Mouse (Mus musculus) heart, embryonic 16.5 days (tissue): ENCODE results near the gene Metap2. TPM values are rescaled to one million over a fixed set of nuclear protein-coding genes. Genes with fewer than 3 reads are reported as not detected.
A peak's percentile ranks its signal among the peaks of the same experiment; 100 is the strongest.

Experiments used
- ATAC-seq: fragments of 200-750 bp; cut with Nextera tagmentation; replicated peaks from 2 replicates; pipeline ENCODE4 v1.8.0; 2017; ENCODE audit warnings: moderate number of reproducible peaks; ENCODE audit not compliant: insufficient read depth, low FRiP score; ENCODE audit errors: extremely low read depth
- H3K27ac ChIP-seq: fragments of 300-500 bp; sonication (generic); 2 replicates; pipeline ENCODE4 v1.5.1; 2014; ENCODE audit warnings: mild to moderate bottlenecking, low read length, control low read depth, moderate library complexity
- H3K27me3 ChIP-seq: fragments of 300-500 bp; sonication (generic); 2 replicates; pipeline ENCODE4 v1.6.1; 2014; ENCODE audit warnings: low read length, mixed read lengths; ENCODE audit not compliant: control insufficient read depth, insufficient read depth
- H3K36me3 ChIP-seq: fragments of 300-500 bp; sonication (generic); 2 replicates; pipeline ENCODE4 v1.6.1; 2014; ENCODE audit not compliant: control insufficient read depth, insufficient read depth
- H3K4me1 ChIP-seq: fragments of 300-500 bp; sonication (generic); 2 replicates; pipeline ENCODE4 v1.6.1; 2014; ENCODE audit warnings: low read length, mixed read lengths; ENCODE audit not compliant: control insufficient read depth, insufficient read depth
- H3K4me2 ChIP-seq: fragments of 300-500 bp; sonication (generic); 2 replicates; pipeline ENCODE4 v1.6.1; 2014; ENCODE audit warnings: low read depth, mild to moderate bottlenecking, control low read depth, low read length
- H3K4me3 ChIP-seq: fragments of 300-500 bp; sonication (generic); 2 replicates; pipeline ENCODE4 v1.5.1; 2014; ENCODE audit warnings: mild to moderate bottlenecking, control low read depth, low read length
- H3K9ac ChIP-seq: fragments of 300-500 bp; sonication (generic); 2 replicates; pipeline ENCODE4 v1.6.1; 2014; ENCODE audit warnings: low read length, control low read depth
- H3K9me3 ChIP-seq: fragments of 300-500 bp; sonication (generic); replicated peaks from 2 replicates; pipeline ENCODE4 v1.6.1; 2016; ENCODE audit warnings: low read length; ENCODE audit not compliant: control insufficient read depth
- WGBS: fragments of 180-500 bp; shearing (Covaris S2); extraction: QIAGEN DNeasy Blood & Tissue Kit; methylation state at CpG from one replicate; pipeline ENCODE4 v1.1.7; 2014; 5-methylcytosine and 5-hydroxymethylcytosine counted together
- polyA plus RNA-seq: library from polyadenylated mRNA; unstranded; fragments of >200 nt; fragmentation: Nextera tagmentation; extraction: Ambion mirVana; gene quantifications from 2 replicates; pipeline ENCODE4 v1.2.1, GENCODE M21; 2015

The Metap2 gene
- polyA plus RNA-seq, 1 experiment from 2014 or later, result 149 TPM

DNA sequence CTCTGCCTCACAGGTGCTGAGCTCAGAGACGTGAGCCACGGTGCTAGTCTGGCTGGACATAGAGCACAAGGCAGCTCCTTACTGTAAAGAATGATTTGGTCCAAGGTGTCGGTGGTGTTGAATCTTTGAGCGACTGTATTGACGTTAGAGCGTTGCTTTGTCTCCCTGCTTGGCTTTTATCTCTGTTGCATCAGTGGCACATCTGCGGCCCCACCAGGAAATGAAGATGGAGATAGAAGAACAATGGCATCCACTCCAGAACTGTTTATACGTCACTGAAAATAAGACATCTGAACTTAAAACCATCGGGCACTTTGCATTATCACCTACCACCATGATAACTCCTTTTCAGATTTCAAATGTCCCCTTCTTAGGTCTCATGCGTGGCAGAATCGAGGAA, 3.0 kb upstream of the Metap2 start:
- Histone ChIP-seq H3K9ac (no peak overlapping the region), H3K4me3 (no peak overlapping the region), H3K9me3 (no peaks in the 10 kb centered on the region), H3K36me3 (no peaks in the 10 kb centered on the region), H3K4me1 (no peaks in the 10 kb centered on the region), H3K27me3 (no peaks in the 10 kb centered on the region), H3K27ac (no peak overlapping the region), H3K4me2 (no peak overlapping the region)
- WGBS, result 73% methylated on average over 11 of the region's 11 CpGs
- ATAC-seq, result no peak

DNA sequence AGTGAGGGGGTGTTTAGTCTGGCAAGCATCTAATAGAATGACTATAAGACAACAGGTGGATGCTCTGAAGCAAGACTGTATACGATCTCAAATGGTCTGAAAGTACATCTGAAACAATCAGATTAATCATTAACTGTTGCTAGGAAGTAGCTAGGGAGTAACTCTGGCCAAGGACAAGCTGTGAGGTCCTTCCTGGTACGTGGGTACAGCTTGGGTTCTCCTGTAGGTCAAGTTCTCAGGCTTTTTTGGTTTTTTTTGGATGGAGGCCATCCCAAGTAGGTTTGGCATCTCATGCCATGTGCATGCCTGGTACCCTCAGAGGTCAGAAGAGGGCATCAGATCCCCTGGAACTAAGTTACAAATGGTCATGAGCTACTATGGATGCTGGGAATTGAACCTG, 2.4 kb upstream of the Metap2 start:
- Histone ChIP-seq H3K4me3 (no peak overlapping the region), H3K27me3 (no peaks in the 10 kb centered on the region), H3K27ac (no peak overlapping the region), H3K36me3 (no peaks in the 10 kb centered on the region), H3K4me2 (no peak overlapping the region), H3K9me3 (no peaks in the 10 kb centered on the region), H3K4me1 (no peaks in the 10 kb centered on the region), H3K9ac (no peak overlapping the region)
- WGBS, result 63% methylated on average over 2 of the region's 2 CpGs
- no peak for ATAC-seq

DNA sequence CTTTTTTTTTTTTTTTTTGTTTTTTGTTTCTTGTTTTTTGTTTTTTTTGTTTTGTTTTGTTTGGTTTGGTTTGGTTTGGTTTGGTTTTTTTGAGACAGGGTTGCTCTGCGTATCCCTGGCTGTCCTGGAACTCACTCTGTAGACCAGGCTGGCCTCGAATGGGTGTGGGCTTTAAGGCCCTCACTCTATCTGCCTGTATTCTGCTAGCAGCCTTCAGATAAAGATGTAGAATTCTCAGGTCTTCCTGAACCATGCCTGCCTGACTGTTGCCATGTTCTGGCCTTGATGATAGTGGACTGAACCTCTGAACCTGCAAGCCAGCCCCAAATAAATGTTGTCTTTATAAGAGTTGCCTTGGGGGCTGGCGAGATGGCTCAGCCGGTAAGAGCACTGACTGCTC, 4.3 kb downstream of the Metap2 start:
- Histone ChIP-seq H3K4me2 (no peak overlapping the region), H3K4me3 (no peak overlapping the region), H3K36me3 (no peaks in the 10 kb centered on the region), H3K9ac (no peak overlapping the region), H3K9me3 (no peaks in the 10 kb centered on the region), H3K27ac (no peak overlapping the region), H3K4me1 (peaks cover 11% of the 10 kb centered on the region), H3K27me3 (no peaks in the 10 kb centered on the region)
- no peak for ATAC-seq
- WGBS, result 95% methylated on average over 4 of the region's 4 CpGs

DNA sequence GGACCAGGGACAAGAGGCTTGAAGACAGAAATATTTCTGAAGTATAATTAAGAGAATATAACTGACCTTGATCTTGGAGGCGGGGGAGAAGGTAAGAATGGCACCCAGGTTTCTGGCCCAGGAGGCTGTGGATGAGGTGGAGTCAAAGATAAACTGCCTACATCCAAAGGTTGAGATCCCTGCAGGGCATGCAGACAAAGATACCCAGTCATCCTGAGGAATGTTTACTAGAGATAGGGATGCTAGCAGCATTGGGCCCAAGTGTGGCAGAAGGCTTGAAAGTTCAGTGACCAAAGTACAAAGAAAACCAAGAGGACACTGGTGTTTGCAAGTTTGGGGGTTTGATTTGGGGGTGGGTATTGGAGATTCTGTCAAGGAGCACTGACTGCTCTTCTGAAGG, 5.9 kb downstream of the Metap2 start:
- H3K36me3 ChIP-seq, result peaks cover 4% of the 10 kb centered on the region
- H3K27me3 ChIP-seq, result no peaks in the 10 kb centered on the region
- H3K4me3 ChIP-seq, result no peak overlapping the region
- H3K9ac ChIP-seq, result no peak overlapping the region
- no peak overlapping the region for H3K4me2 ChIP-seq
- H3K4me1 ChIP-seq, result peaks cover 11% of the 10 kb centered on the region
- ATAC-seq, result no peak
- no peaks in the 10 kb centered on the region for H3K9me3 ChIP-seq
- H3K27ac ChIP-seq, result no peak overlapping the region
- WGBS, result 96% methylated on average over 1 of the region's 1 CpGs

DNA sequence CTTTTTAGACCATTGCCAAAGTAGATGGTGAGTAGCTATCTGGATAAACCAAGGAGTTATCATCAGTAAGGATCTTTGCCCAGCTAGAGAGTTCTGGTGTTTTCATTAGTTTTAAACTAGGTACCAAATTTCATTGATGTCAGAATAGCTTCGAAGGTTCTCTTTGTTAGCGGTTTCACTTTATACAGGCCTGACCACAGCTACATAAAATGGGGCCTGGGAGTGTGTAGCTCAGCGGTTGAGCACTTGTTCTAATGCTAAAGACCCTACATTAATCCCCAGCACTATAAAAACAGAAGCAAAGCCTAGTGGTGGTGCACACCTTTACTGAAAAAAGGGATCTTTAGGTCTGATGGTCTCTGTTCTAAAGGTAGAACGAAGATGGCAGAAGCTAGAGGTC, 6.3 kb downstream of the Metap2 start:
- ATAC-seq, result no peak
- no peak overlapping the region for H3K27ac ChIP-seq
- peaks cover 11% of the 10 kb centered on the region for H3K4me1 ChIP-seq
- 68% methylated on average over 4 of the region's 4 CpGs for WGBS
- peak overlapping the region; percentile 82 for H3K4me2 ChIP-seq
- peak overlapping the region; percentile 80 for H3K9ac ChIP-seq
- peaks cover 7% of the 10 kb centered on the region for H3K36me3 ChIP-seq
- peak overlapping the region; percentile 70 for H3K4me3 ChIP-seq
- no peaks in the 10 kb centered on the region for H3K9me3 ChIP-seq
- no peaks in the 10 kb centered on the region for H3K27me3 ChIP-seq

DNA sequence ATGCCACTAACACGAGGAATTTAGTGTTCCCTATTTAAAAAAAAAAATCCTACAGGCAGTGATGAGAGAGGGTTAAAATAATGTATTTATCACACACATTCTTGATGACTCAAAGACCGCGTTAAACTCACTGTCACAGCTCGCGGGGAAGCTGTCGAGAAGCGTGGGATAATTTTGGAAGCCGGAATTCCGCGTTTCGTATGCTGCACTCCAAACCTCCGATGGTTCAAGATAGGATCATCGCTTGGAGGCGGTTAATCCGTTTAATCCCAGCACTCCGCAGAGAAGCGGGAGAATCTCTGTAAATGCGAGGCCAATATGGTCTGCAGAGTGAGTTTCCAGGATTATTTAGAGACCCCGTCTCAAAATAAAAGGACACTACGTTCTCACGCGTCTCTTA, 6.9 kb downstream of the Metap2 start:
- under 1% methylated on average over 22 of the region's 22 CpGs for WGBS
- ATAC-seq, result peak; percentile 30

DNA sequence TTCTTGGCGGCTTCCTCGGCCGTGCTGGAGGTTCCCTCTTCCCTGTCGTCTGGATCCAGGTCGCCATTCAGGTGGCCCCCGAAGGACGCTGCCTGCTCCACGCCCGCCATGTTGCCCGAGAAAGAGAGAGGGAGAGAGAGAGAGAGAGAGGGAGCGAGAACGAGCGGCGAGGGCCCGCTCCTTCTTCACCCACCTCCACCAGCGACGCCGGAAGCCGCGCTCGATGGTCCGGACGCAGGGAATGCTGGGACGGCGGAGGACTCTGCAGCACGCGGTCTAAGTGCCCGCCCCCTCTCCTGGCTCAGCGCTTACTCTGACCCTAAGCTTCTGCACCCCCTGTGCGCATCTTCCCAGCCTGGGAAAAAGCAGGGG, 7.3 kb downstream of the Metap2 start:
- Histone ChIP-seq H3K9me3 (no peaks in the 10 kb centered on the region), H3K27me3 (no peaks in the 10 kb centered on the region), H3K9ac (peak overlapping the region; percentile 80), H3K4me1 (peaks cover 11% of the 10 kb centered on the region), H3K27ac (peak overlapping the region; percentile 93), H3K36me3 (peaks cover 13% of the 10 kb centered on the region), H3K4me2 (peak overlapping the region; percentile 82), H3K4me3 (peak overlapping the region; percentile 70)
- 0% methylated on average over 23 of the region's 30 CpGs for WGBS
- ATAC-seq, result peak; percentile 98

More for the DNA sequence above, 6.9 kb downstream of the Metap2 start:
- no peaks in the 10 kb centered on the region for H3K27me3 ChIP-seq
- peak overlapping the region; percentile 93 for H3K27ac ChIP-seq
- H3K9ac ChIP-seq, result peak overlapping the region; percentile 80
- H3K9me3 ChIP-seq, result no peaks in the 10 kb centered on the region
- H3K4me3 ChIP-seq, result peak overlapping the region; percentile 70
- H3K4me1 ChIP-seq, result peaks cover 11% of the 10 kb centered on the region
- H3K4me2 ChIP-seq, result peak overlapping the region; percentile 82
- peaks cover 11% of the 10 kb centered on the region for H3K36me3 ChIP-seq

DNA sequence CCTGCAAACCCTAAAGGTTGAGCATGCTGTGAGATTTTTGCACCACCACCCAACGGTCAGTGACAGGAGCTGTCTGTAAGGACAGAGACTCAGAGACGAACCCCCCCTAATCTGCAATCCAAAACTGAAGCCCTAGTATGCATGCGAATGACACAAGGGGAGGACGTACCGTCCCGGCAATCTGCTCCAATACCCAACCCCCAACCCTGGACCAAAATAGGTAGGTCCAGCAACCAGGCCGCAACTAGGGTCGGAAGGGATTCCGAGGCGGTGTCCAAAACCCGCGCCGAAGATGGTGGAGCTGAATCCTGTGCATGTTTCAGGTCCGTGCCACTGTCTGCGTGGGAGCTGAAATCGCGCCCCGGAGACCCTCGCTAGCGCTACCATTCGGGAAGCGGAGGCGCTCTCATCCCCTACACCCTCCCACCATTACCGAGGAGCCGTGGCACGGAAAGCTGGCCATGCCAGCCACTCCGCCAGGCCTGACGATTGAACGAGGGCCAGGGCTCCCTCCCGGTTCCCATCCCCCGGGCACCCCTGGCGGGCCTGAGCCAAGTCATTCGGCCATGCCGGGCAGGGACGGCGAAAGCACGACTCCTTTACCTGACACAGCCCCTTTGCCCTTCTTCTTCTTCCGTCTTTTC, 7.8 kb downstream of the Metap2 start:
- H3K27me3 ChIP-seq, result no peaks in the 10 kb centered on the region
- peaks cover 14% of the 10 kb centered on the region for H3K36me3 ChIP-seq
- ATAC-seq, result peak; percentile 52
- peaks cover 11% of the 10 kb centered on the region for H3K4me1 ChIP-seq
- H3K4me3 ChIP-seq, result peak overlapping the region; percentile 70
- peak overlapping the region; percentile 80 for H3K9ac ChIP-seq
- H3K9me3 ChIP-seq, result no peaks in the 10 kb centered on the region
- peak overlapping the region; percentile 93 for H3K27ac ChIP-seq
- WGBS, result under 1% methylated on average over 38 of the region's 38 CpGs
- H3K4me2 ChIP-seq, result peak overlapping the region; percentile 82

DNA sequence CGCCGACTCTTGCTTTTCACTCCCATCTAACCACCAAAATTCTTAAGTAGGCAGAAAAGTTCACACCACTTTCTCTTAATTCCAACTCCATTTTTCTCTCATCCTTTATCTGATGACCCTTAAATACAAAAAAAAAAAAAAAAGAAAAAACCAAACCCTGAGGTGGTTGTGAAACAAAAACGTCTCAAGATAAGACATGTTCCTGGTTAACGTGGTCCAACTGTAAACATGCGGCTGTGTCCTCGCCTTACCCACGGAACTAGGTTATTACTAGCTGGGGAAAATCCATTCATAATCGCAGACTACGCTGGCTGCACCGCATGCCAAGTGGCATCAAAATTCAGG, 8.3 kb downstream of the Metap2 start:
- H3K27me3 ChIP-seq, result no peaks in the 10 kb centered on the region
- peak overlapping the region; percentile 93 for H3K27ac ChIP-seq
- 14% methylated on average over 10 of the region's 10 CpGs for WGBS
- H3K4me3 ChIP-seq, result peak overlapping the region; percentile 70
- ATAC-seq, result no peak
- peaks cover 11% of the 10 kb centered on the region for H3K4me1 ChIP-seq
- H3K4me2 ChIP-seq, result peak overlapping the region; percentile 82
- no peaks in the 10 kb centered on the region for H3K9me3 ChIP-seq
- H3K36me3 ChIP-seq, result peaks cover 14% of the 10 kb centered on the region
- peak overlapping the region; percentile 80 for H3K9ac ChIP-seq
